Mouse (Mus musculus) myocyte (in vitro differentiated cells): ENCODE measurements around the gene Irak4. TPM values are rescaled to one million over a fixed set of nuclear protein-coding genes. Genes with fewer than 3 reads are reported as not detected.
A peak's percentile ranks its signal among the peaks of the same experiment; 100 is the strongest.

Source experiments
- H3K27me3 ChIP-seq: one replicate; pipeline ENCODE4 v1.6.1; 2011; ENCODE audit not compliant: control insufficient read depth, insufficient read depth, insufficient read length
- H3K36me3 ChIP-seq: one replicate; pipeline ENCODE4 v1.6.1; 2011; ENCODE audit not compliant: control insufficient read depth, insufficient read depth
- H3K4me2 ChIP-seq: one replicate; pipeline ENCODE4 v1.6.1; 2011; ENCODE audit warnings: low read depth, control low read depth
- H3K4me3 ChIP-seq: one replicate; pipeline ENCODE4 v1.5.1; 2011; ENCODE audit warnings: mild to moderate bottlenecking, control low read depth, moderate library complexity
- H3K79me2 ChIP-seq: one replicate; pipeline ENCODE4 v1.6.1; 2011; ENCODE audit not compliant: control insufficient read depth, insufficient read depth
- H3ac ChIP-seq: one replicate; pipeline ENCODE4 v1.6.1; 2011; ENCODE audit not compliant: control insufficient read depth, insufficient read length
- CEBPB ChIP-seq: IDR thresholded peaks from 2 replicates; pipeline ENCODE4 v1.6.1; 2011; ENCODE audit warnings: mild to moderate bottlenecking, moderate library complexity; ENCODE audit not compliant: poor library complexity, insufficient read depth, severe bottlenecking
- E2F4 ChIP-seq: IDR thresholded peaks from one replicate; pipeline ENCODE4 v1.6.1; 2011; ENCODE audit warnings: mild to moderate bottlenecking, control low read depth, moderate library complexity; ENCODE audit not compliant: insufficient read depth
- MAX ChIP-seq: IDR thresholded peaks from one replicate; pipeline ENCODE4 v1.6.1; 2011; ENCODE audit warnings: low read depth, mild to moderate bottlenecking, control low read depth
- MYOD1 ChIP-seq, 3 experiments: IDR thresholded peaks; one replicate each; pipeline ENCODE4 v1.6.1; 2011; ENCODE audit warnings: control low read depth in 2 of 3, low read depth in 2 of 3, mild to moderate bottlenecking in 2 of 3, moderate library complexity in 1 of 3; ENCODE audit not compliant: insufficient read length in 2 of 3, control insufficient read depth in 1 of 3
- MYOG ChIP-seq, 3 experiments: IDR thresholded peaks; one replicate each; pipeline ENCODE4 v1.6.1; 2011; ENCODE audit warnings: control low read depth in 2 of 3, low read depth in 2 of 3, mild to moderate bottlenecking in 2 of 3; ENCODE audit not compliant: insufficient read length in 2 of 3, control insufficient read depth in 1 of 3, insufficient read depth in 1 of 3
- POLR2A ChIP-seq: IDR thresholded peaks from one replicate; pipeline ENCODE4 v1.6.1; 2011; ENCODE audit warnings: low read depth, mild to moderate bottlenecking, control low read depth, moderate library complexity; ENCODE audit not compliant: insufficient read length
- POLR2AphosphoS2 ChIP-seq: IDR thresholded peaks from one replicate; pipeline ENCODE4 v1.6.1; 2011; ENCODE audit warnings: low read depth, control low read depth; ENCODE audit not compliant: insufficient read length
- REST ChIP-seq: IDR thresholded peaks from one replicate; pipeline ENCODE4 v1.6.1; 2011; ENCODE audit warnings: mild to moderate bottlenecking, control low read depth, moderate library complexity; ENCODE audit not compliant: insufficient read depth, insufficient read length
- SRF ChIP-seq: IDR thresholded peaks from one replicate; pipeline ENCODE4 v1.6.1; 2011; ENCODE audit warnings: low read depth; ENCODE audit not compliant: control insufficient read depth, insufficient read length
- TCF12 ChIP-seq: IDR thresholded peaks from one replicate; pipeline ENCODE4 v1.6.1; 2011; ENCODE audit warnings: mild to moderate bottlenecking, control low read depth; ENCODE audit not compliant: poor library complexity, insufficient read depth, severe bottlenecking
- TCF3 ChIP-seq: IDR thresholded peaks from one replicate; pipeline ENCODE4 v1.6.1; 2011; ENCODE audit warnings: low read depth, control low read depth; ENCODE audit not compliant: insufficient read length
- USF1 ChIP-seq: IDR thresholded peaks from one replicate; pipeline ENCODE4 v1.6.1; 2011; ENCODE audit warnings: low read depth, mild to moderate bottlenecking, control low read depth, moderate library complexity
- polyA plus RNA-seq: library from polyadenylated mRNA; unstranded; fragments of >200 nt; fragmentation: generic; extraction: Trizol; gene quantifications from one replicate; pipeline ENCODE4 v1.2.1, GENCODE M21; 2012; ENCODE audit warnings: missing spikeins

The Irak4 gene
- polyA plus RNA-seq, 1 experiment = 7.0 TPM

GRCm38 (mm10) chr15:94583153-94583552, 39.7 kb downstream of the Irak4 start:
- TF ChIP-seq MAX (no peak), USF1 (no peak), TCF12 (no peak), MYOD1 (IDR thresholded peaks at IDR 0.05; ENCODE audit: control insufficient read depth in 1 of 3, insufficient read length in 2 of 3, low read depth in 2 of 3) (no peak), POLR2AphosphoS2 (no peak), REST (no peak), SRF (no peak), TCF3 (no peak), E2F4 (no peak), MYOG (IDR thresholded peaks at IDR 0.05; ENCODE audit: control insufficient read depth in 1 of 3, insufficient read depth in 1 of 3, insufficient read length in 2 of 3, low read depth in 2 of 3) (no peak), CEBPB (no peak), POLR2A (no peak)

GRCm38 (mm10) chr15:94584738-94585137, 41.3 kb downstream of the Irak4 start:
- Histone ChIP-seq H3K27me3 (no peaks in the 10 kb centered on the region), H3K4me3 (no peak overlapping the region), H3K36me3 (peaks cover 64% of the 10 kb centered on the region), H3ac (no peak overlapping the region), H3K4me2 (no peak overlapping the region), H3K79me2 (peaks cover 36% of the 10 kb centered on the region)
- no peak for TF ChIP-seq USF1
- TF ChIP-seq TCF12 = no peak
- no peak for TF ChIP-seq MYOD1 (IDR thresholded peaks at IDR 0.05; ENCODE audit: control insufficient read depth in 1 of 3, insufficient read length in 2 of 3, low read depth in 2 of 3)
- TF ChIP-seq SRF = no peak
- no peak for TF ChIP-seq MYOG (IDR thresholded peaks at IDR 0.05; ENCODE audit: control insufficient read depth in 1 of 3, insufficient read depth in 1 of 3, insufficient read length in 2 of 3, low read depth in 2 of 3)
- no peak for TF ChIP-seq MAX
- TF ChIP-seq POLR2A = no peak
- TF ChIP-seq TCF3 = no peak
- TF ChIP-seq E2F4 = no peak
- TF ChIP-seq REST = no peak

More at GRCm38 (mm10) chr15:94583153-94583552, 39.7 kb downstream of the Irak4 start:
- H3K27me3 ChIP-seq = no peaks in the 10 kb centered on the region
- no peak overlapping the region for H3ac ChIP-seq
- H3K36me3 ChIP-seq = peaks cover 79% of the 10 kb centered on the region
- peaks cover 24% of the 10 kb centered on the region for H3K79me2 ChIP-seq
- no peak overlapping the region for H3K4me3 ChIP-seq
- no peak overlapping the region for H3K4me2 ChIP-seq

GRCm38 (mm10) chr15:94587826-94588715, 44.6 kb downstream of the Irak4 start:
- Histone ChIP-seq H3K79me2 (peaks cover 36% of the 10 kb centered on the region), H3K4me3 (peak overlapping the region; percentile 53), H3K27me3 (no peaks in the 10 kb centered on the region), H3K4me2 (peak overlapping the region; percentile 83), H3K36me3 (peaks cover 33% of the 10 kb centered on the region), H3ac (no peak overlapping the region)
- TF ChIP-seq USF1 = no peak
- peak in 1 of 3 experiments; percentile 57 for TF ChIP-seq MYOD1 (IDR thresholded peaks at IDR 0.05; ENCODE audit: control insufficient read depth in 1 of 3, insufficient read length in 2 of 3, low read depth in 2 of 3)

GRCm38 (mm10) chr15:94589219-94590075, 46.0 kb downstream of the Irak4 start, which contains the start of gene Twf1:
Gene Twf1 (minus strand): TSS chr15:94589889.
- Histone ChIP-seq H3K79me2 (peaks cover 36% of the 10 kb centered on the region), H3K4me2 (peak within 1 kb of the TSS; percentile 83), H3ac (peak within 1 kb of the TSS; percentile 83), H3K27me3 (no peaks in the 10 kb centered on the region), H3K36me3 (peaks cover 21% of the 10 kb centered on the region), H3K4me3 (peak within 1 kb of the TSS; percentile 53)
- TF ChIP-seq MAX = no peak
- TF ChIP-seq POLR2AphosphoS2 = peak; percentile 93
- TF ChIP-seq SRF = peak; percentile 81
- TF ChIP-seq MYOG (IDR thresholded peaks at IDR 0.05; ENCODE audit: control insufficient read depth in 1 of 3, insufficient read depth in 1 of 3, insufficient read length in 2 of 3, low read depth in 2 of 3) = no peak
- no peak for TF ChIP-seq TCF12
- peak; percentile 92 for TF ChIP-seq POLR2A
